Mouse (Mus musculus): ENCODE measurements around the gene Gtf3c6. TPM values are rescaled to one million over a fixed set of nuclear protein-coding genes. Genes with fewer than 3 reads are reported as not detected.

The Gtf3c6 gene
- 36.4 and 47.3 TPM in 2 replicates for polyA plus RNA-seq (2012; ENCODE audit: insufficient read depth, insufficient read length, missing spikeins)

DNA sequence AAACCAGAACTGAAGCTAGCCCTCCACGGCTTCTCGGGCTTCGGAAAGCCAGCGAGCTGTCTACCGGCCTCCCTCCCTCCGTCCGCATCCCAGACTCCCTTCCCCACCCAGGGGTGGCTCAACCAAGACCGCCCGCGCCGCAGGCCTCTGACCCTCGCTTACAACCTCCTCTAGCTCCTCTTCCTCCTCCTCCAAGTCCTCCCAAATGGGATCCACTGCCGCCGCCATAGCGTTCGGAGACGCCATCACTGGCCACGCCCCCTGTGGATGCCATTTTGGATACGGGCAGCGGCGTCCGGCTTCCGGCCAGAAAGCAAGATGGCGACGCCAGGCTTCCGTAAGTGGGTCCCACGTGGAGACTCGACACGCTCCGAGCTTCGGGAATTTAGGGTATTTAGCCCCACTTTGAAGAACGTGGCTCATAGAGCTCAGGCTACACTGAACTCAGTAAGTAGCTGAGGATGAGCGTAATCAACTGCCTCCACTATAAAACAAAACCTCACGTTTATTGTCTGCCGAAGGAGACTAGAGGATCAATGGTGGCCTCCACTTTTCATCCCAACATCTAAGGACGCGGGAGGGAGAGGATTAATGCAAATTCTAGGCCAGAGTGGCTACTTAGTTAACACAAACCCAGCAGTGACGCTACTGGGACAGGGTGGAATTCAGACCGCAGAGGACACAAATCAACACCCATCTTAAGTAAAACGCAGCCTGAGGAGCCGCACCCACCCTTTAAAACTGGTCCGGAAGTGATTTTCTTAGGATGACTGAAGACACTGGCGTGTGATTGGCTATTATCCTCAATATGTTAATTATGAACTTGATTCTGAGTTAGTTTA, at the start of gene Gtf3c6:
TSS of gene Gtf3c6 (minus strand) at position 695 of the 842 bp plus-strand sequence.
- Histone ChIP-seq H3K27ac (ENCODE audit: insufficient read depth, low read depth, low read length) (peak within 1 kb of the TSS; percentile 99), H3K4me1 (ENCODE audit: control insufficient read depth, insufficient read depth, low read length) (peaks cover 5% of the 10 kb centered on the region; the same call in 1 of the 2 replicates), H3K4me3 (ENCODE audit: insufficient read depth, low read length) (peak within 1 kb of the TSS; percentile 99)
- TF ChIP-seq POLR2A (IDR thresholded peaks at IDR 0.05; ENCODE audit: borderline replicate concordance, low read depth, low read length) (peak; percentile 74; the same call in 1 of the 2 replicates), CTCF (IDR thresholded peaks at IDR 0.05; ENCODE audit: low read depth, low read length) (no peak)

DNA sequence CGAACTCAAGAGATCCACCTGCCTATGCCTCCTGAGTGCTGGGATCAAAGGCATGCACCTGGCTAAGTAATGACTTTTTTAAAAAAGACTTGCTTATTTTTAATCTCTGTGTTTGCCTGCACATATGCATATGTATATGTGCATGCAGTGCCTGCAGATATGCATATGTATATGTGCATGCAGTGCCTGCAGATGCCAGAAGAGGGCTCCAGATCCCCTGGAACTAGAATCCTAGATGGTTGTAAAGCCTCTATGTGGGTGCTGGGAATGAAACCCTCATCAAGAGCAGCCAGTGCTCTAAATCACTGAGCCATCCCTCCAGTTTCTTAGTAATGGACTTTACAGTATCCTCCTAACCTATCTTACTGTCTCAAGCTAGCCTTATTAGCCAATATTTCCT, 48.1 kb upstream of the Gtf3c6 start:
- no peak overlapping the region for H3K4me3 ChIP-seq (ENCODE audit: insufficient read depth, low read length)
- H3K27ac ChIP-seq (ENCODE audit: insufficient read depth, low read depth, low read length), result no peak overlapping the region
- peaks cover 12% of the 10 kb centered on the region for H3K4me1 ChIP-seq (ENCODE audit: control insufficient read depth, insufficient read depth, low read length)
- TF ChIP-seq POLR2A (IDR thresholded peaks at IDR 0.05; ENCODE audit: borderline replicate concordance, low read depth, low read length) (no peak), CTCF (IDR thresholded peaks at IDR 0.05; ENCODE audit: low read depth, low read length) (no peak)

DNA sequence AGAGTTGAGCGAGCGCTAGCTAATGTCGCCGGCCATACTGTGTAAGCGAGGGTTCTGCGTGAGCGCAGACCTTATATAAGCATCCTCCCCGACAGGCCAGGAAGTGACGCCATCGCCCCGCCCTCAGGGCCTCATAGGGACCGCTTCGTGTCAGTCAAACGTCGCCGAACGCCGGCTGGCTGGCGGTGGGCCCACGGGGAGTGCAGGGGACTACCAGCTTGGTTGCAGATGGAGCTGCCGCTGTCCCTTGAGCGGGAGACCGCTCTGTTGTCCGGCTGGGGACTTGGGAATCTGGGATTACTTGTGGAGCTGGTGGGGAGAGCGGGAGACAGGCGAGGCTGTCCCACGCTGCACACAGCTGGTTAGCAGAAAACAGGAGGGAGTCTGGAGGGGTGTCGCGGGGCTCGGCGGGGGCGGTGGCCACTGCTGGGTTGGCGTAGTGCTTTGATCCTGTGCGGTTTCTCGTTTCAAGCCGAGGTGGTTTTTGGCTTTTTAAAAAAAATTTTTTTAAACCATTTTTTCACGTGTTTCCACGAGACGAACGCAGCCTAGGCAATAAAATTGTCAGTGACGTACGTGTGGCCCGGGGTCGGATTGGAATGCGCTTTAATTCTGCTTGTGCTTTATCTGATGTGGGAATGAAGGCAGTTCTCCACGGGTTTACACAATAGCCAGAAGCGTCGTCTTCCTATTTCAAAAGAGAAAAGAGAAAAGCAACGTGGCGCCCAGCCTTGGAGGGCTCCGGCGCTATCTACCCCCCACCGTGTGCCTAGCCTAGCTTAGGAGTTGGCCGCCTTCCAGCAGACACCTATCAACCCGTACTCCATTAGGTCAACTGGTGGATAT, 44.5 kb upstream of the Gtf3c6 start, which contains the start of gene Amd1:
TSS of gene Amd1 (minus strand) at position 47 of the 846 bp plus-strand sequence.
- H3K27ac ChIP-seq (ENCODE audit: insufficient read depth, low read depth, low read length), result peak within 1 kb of the TSS; percentile 72
- peaks cover 11% of the 10 kb centered on the region for H3K4me1 ChIP-seq (ENCODE audit: control insufficient read depth, insufficient read depth, low read length)
- H3K4me3 ChIP-seq (ENCODE audit: insufficient read depth, low read length), result peak within 1 kb of the TSS; percentile 72
- TF ChIP-seq CTCF (IDR thresholded peaks at IDR 0.05; ENCODE audit: low read depth, low read length), result no peak
- TF ChIP-seq POLR2A (IDR thresholded peaks at IDR 0.05; ENCODE audit: borderline replicate concordance, low read depth, low read length), result no peak

DNA sequence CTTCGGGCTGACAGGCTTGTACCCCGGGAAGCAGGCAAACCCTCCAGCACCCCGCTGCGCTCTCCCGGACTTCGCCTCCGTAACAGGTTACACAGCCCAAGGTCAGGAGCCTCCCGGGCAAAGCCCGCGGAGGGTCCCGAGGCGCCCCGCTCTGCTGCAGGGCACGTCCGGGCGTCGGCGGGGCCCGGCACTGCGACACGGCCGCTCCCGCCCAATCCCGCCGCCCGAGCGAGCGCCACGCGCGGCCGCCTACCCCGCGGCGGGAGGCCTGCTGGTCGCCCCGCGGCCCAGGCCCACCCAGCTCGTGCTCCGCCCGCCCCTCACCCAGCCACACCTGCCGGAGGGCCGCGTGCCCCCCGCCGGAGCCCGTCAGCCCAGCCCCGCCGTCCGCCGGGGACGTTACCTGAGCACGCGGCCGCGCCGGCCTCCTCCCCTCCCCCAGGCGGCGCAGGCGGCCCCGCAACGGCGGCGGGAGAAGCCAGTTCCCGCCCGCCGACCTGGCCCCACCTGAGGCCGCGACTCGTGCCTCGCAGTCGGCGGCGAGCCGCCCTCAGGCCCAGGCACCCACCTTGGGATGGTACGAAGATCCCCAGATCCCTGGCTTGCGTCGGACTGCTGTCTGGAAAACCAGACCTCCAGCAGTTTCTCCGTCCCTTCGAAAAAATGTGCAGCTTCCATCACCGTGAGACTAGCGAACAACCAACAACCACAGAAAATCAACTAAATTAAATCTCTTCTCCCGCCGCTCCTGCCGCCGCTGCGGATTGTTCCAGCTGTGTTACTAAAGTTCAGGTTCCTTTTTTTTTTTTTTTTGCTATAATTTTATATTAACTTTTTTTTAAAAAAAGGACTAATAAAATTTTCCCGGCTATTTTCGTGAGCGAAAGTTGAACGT, 43.5 kb upstream of the Gtf3c6 start:
- peak overlapping the region; percentile 67 for H3K27ac ChIP-seq (ENCODE audit: insufficient read depth, low read depth, low read length)
- peak overlapping the region; percentile 67 for H3K4me3 ChIP-seq (ENCODE audit: insufficient read depth, low read length)
- peaks cover 14% of the 10 kb centered on the region for H3K4me1 ChIP-seq (ENCODE audit: control insufficient read depth, insufficient read depth, low read length)

DNA sequence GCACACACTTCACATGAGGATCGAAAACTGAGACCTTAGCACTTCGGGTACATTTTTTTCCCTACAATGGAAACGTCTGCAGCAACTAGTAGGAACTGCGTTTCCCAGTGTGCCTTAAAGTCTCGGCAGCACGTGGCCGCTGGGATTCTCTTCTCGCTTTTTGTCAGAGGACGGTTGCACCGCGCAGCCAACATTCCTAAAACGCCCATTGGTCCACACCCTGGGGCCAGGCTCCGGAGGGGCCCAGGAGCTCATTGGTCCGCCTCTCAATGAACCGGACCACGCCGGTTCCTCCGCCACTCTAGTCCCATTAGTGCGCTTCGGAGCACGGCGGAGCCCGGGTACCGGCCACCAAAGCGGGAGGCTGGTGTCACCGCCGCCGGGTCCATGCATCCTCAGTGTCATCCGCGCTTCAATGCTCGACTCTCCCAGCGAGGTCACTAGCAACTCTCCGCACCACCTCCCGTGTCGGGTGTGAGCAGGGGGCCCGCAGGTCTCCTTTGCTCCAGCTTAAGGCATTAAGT, 42.8 kb upstream of the Gtf3c6 start:
- Histone ChIP-seq H3K4me1 (ENCODE audit: control insufficient read depth, insufficient read depth, low read length) (peaks cover 14% of the 10 kb centered on the region), H3K27ac (ENCODE audit: insufficient read depth, low read depth, low read length) (peak overlapping the region; percentile 67), H3K4me3 (ENCODE audit: insufficient read depth, low read length) (peak overlapping the region; percentile 67)
- TF ChIP-seq POLR2A (IDR thresholded peaks at IDR 0.05; ENCODE audit: borderline replicate concordance, low read depth, low read length) (no peak), CTCF (IDR thresholded peaks at IDR 0.05; ENCODE audit: low read depth, low read length) (no peak)

DNA sequence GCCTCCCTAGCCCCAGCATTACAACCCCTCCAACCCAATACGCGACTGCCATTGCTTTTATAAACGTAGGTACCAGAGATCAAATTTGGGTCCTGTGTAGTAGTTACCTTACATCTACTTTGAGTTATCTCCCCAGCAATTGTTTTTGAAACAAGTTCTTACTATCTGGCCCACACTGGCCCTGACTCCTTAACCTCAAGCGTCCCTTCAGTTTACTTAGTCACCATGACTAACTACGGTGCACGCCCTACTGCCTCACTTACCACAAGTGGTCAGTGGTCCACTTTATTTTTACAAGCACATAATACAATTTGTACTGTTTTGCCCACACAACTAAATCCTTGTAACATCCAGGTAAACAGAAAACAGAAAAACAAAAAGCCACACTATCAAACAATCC, 34.7 kb upstream of the Gtf3c6 start:
- Histone ChIP-seq H3K4me1 (ENCODE audit: control insufficient read depth, insufficient read depth, low read length) (peaks cover 7% of the 10 kb centered on the region), H3K4me3 (ENCODE audit: insufficient read depth, low read length) (no peak overlapping the region), H3K27ac (ENCODE audit: insufficient read depth, low read depth, low read length) (no peak overlapping the region)
- no peak for TF ChIP-seq POLR2A (IDR thresholded peaks at IDR 0.05; ENCODE audit: borderline replicate concordance, low read depth, low read length)
- TF ChIP-seq CTCF (IDR thresholded peaks at IDR 0.05; ENCODE audit: low read depth, low read length), result no peak

DNA sequence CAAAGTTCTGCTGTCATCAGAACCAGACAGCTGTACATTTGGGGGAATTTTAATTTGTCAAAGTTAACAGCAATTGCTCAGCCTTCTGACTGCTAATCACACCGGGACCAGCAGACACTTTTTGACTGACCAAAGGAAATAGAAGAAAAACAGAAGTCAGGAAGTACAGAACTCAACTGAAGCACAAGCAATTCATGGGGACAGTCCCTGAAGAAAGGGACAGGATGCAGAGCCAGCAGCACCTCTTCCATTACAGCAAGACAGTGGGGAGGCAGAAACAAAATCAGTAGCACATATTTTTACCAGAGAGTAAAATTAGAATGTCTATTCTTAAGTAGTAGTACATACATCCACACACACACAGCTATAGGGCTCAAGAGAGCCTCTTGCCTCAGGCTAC, 28.9 kb upstream of the Gtf3c6 start:
- Histone ChIP-seq H3K27ac (ENCODE audit: insufficient read depth, low read depth, low read length) (no peak overlapping the region), H3K4me3 (ENCODE audit: insufficient read depth, low read length) (no peak overlapping the region), H3K4me1 (ENCODE audit: control insufficient read depth, insufficient read depth, low read length) (peaks cover 2% of the 10 kb centered on the region; the same call in 1 of the 2 replicates)
- TF ChIP-seq CTCF (IDR thresholded peaks at IDR 0.05; ENCODE audit: low read depth, low read length), result no peak
- no peak for TF ChIP-seq POLR2A (IDR thresholded peaks at IDR 0.05; ENCODE audit: borderline replicate concordance, low read depth, low read length)

DNA sequence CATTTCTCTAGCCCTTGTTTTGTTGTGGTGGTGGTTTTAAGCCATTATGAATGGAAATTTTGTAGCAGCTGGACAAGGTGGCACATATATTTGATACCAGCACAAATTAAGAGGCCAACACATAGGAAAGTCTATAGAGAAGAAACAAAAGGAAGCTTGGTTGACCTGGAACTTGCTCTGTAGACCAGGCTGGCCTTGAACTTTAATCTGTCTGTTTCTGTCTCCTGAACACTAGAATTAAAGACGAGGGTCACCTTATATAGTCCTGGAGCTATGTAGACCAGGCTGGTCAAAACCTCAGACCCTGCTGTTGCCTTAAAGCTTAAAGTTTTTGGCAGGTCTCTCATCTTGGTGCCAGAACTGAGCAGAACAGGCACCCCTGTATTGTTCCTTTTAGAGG, 27.7 kb upstream of the Gtf3c6 start:
- TF ChIP-seq POLR2A (IDR thresholded peaks at IDR 0.05; ENCODE audit: borderline replicate concordance, low read depth, low read length), result no peak
- TF ChIP-seq CTCF (IDR thresholded peaks at IDR 0.05; ENCODE audit: low read depth, low read length), result no peak
- Histone ChIP-seq H3K4me1 (ENCODE audit: control insufficient read depth, insufficient read depth, low read length) (peaks cover 2% of the 10 kb centered on the region; the same call in 1 of the 2 replicates), H3K27ac (ENCODE audit: insufficient read depth, low read depth, low read length) (no peak overlapping the region), H3K4me3 (ENCODE audit: insufficient read depth, low read length) (no peak overlapping the region)

DNA sequence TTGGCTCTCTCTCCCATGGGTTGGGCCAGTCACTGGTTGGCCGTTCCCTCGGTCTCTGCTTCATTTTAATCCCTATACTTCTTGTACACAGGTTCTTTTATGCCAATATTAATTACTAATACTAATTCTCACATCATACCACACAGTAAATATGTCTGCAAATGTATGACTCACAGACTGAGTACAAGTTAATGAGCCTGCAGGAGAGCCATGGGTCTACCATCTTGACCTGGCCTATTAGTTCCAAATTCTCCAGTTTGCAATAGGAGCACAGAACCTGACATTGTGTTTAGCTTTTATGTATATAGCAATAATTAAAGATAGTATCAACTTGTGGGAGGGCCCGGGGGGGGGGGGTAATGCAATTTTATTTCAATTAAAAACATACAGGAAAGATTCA, 27.1 kb upstream of the Gtf3c6 start:
- Histone ChIP-seq H3K4me3 (ENCODE audit: insufficient read depth, low read length) (no peak overlapping the region), H3K4me1 (ENCODE audit: control insufficient read depth, insufficient read depth, low read length) (peaks cover 2% of the 10 kb centered on the region; the same call in 1 of the 2 replicates), H3K27ac (ENCODE audit: insufficient read depth, low read depth, low read length) (no peak overlapping the region)
- TF ChIP-seq CTCF (IDR thresholded peaks at IDR 0.05; ENCODE audit: low read depth, low read length), result no peak
- no peak for TF ChIP-seq POLR2A (IDR thresholded peaks at IDR 0.05; ENCODE audit: borderline replicate concordance, low read depth, low read length)

All from bone marrow macrophage, adult 2 months (primary cell).